Mouse (Mus musculus) midbrain, postnatal 0 days (tissue): ENCODE measurements at regions not wholly inside any gene's neighbourhood (a gene's known extent, or its start where the extent isn't known, plus 50 kb on each side); places are given as distances from the start of the nearest gene placed in this dataset.
"Not testable (repeated sequence)": the region's sequence is repeated elsewhere in the genome, so short reads cannot be mapped to it uniquely, and the experiment has no call there.

Source experiments
- ATAC-seq: fragments of 200-750 bp; cut with Nextera tagmentation; 2 replicates; pipeline ENCODE4 v1.8.0; 2017; ENCODE audit warnings: moderate number of reproducible peaks, mild to moderate bottlenecking, moderate TSS enrichment, moderate library complexity; ENCODE audit not compliant: low FRiP score
- DNase-seq: peaks from one replicate; pipeline ENCODE4 v3.0.0-alpha.2; 2015; ENCODE audit warnings: low spot score
- H3K27ac ChIP-seq: fragments of 300-500 bp; sonication (generic); 2 replicates; pipeline ENCODE4 v1.5.1; 2014; ENCODE audit warnings: low read depth, mild to moderate bottlenecking, low read length, mixed read lengths
- H3K27me3 ChIP-seq: fragments of 300-500 bp; sonication (generic); 2 replicates; pipeline ENCODE4 v1.6.1; 2014; ENCODE audit warnings: low read length, control low read depth, mixed read lengths; ENCODE audit not compliant: insufficient read depth
- H3K36me3 ChIP-seq: fragments of 300-500 bp; sonication (generic); 2 replicates; pipeline ENCODE4 v1.6.1; 2014; ENCODE audit warnings: low read length, control low read depth, mixed read lengths; ENCODE audit not compliant: insufficient read depth
- H3K4me1 ChIP-seq: fragments of 300-500 bp; sonication (generic); 2 replicates; pipeline ENCODE4 v1.6.1; 2014; ENCODE audit warnings: mild to moderate bottlenecking, control low read depth, antibody characterized with exemption, low read length, mixed read lengths; ENCODE audit not compliant: insufficient read depth
- H3K4me2 ChIP-seq: fragments of 300-500 bp; sonication (generic); 2 replicates; pipeline ENCODE4 v1.6.1; 2014; ENCODE audit warnings: low read depth, mild to moderate bottlenecking, low read length, mixed read lengths; ENCODE audit not compliant: poor library complexity, severe bottlenecking
- H3K4me3 ChIP-seq: fragments of 300-500 bp; sonication (generic); 2 replicates; pipeline ENCODE4 v1.5.1; 2014; ENCODE audit warnings: low read depth, mild to moderate bottlenecking, low read length, moderate library complexity
- H3K9ac ChIP-seq: fragments of 300-500 bp; sonication (generic); replicated peaks from 2 replicates; pipeline ENCODE4 v1.6.1; 2014; ENCODE audit warnings: mild to moderate bottlenecking, low read length, moderate library complexity, mixed read lengths; ENCODE audit not compliant: poor library complexity, severe bottlenecking
- H3K9me3 ChIP-seq: fragments of 300-500 bp; sonication (generic); 2 replicates; pipeline ENCODE4 v1.6.1; 2016; ENCODE audit warnings: low read length, control low read depth
- CTCF ChIP-seq: IDR thresholded peaks from 2 replicates; pipeline ENCODE4 v1.5.1; 2016; ENCODE audit warnings: antibody characterized with exemption, mild to moderate bottlenecking
- WGBS: fragments of 180-500 bp; shearing (Covaris S2); extraction: QIAGEN DNeasy Blood & Tissue Kit; methylation state at CpG from one replicate; pipeline ENCODE4 v1.1.7; 2014; 5-methylcytosine and 5-hydroxymethylcytosine counted together

DNA sequence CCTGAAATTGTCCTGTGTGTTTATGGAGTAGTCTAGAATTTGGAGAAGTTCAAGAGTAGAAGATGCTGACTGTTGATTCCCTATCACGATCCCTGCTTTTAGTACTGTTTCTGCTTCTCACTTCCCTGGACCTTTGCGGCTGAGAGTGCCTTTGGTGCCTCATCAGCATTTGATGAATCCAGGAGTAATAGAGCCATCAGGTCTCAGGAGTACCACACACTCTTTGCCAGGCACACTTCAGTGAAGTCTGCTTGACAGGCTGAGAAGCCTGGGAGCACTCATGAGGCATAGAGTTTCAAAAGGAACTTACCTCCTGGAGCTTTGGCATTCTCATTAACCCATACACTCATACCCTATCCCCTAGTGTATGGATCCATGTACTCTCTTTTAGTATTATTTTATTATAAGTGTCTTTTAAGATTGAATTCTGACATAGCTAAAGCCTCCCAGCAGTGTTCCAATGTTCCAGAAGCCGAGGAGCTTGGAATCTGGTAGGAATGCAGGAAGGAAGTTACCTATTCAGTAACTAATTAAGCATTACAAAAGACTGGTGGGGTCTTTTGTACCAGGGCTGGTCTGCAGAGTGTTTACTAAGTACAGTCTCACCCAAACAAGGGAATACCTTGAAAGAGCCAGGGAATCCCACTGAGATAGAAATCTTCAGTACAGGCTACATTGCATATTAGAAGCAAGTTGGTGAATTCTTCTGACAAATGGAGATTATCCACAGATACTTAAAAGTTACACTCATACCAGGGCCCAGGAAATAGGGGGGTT lies 139.7 kb downstream of the Tex13c3 start:
- 64% methylated on average over 3 of the region's 3 CpGs for WGBS
- not testable (repeated sequence) for H3K4me3 ChIP-seq, H3K4me2 ChIP-seq, H3K9me3 ChIP-seq, H3K9ac ChIP-seq, H3K27me3 ChIP-seq, H3K27ac ChIP-seq, H3K36me3 ChIP-seq, ATAC-seq, H3K4me1 ChIP-seq, DNase-seq

DNA sequence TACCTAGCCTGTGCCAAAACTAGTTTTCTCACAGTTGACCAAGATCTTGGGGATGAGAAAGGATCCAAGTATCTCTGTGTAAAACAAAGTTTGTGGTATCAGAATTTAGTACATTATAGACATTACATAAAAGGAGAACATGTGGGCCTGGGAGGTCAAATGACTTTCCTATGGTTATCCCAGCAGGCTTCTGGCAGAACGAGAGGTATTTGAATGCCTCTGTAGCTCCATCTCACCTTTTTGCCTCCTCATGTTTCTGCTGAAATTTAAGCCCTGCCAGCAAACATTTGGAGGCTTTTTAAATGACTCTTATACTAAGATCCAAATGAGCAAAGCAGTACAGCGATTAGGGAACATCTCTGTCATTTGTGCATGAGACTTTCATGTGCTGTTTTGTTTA lies 167.8 kb downstream of the Tex13c3 start:
- Histone ChIP-seq H3K9me3 (no peaks in the 10 kb centered on the region), H3K27me3 (no peaks in the 10 kb centered on the region), H3K9ac (no peak overlapping the region), H3K27ac (no peak overlapping the region), H3K4me3 (no peak overlapping the region), H3K4me1 (no peaks in the 10 kb centered on the region), H3K4me2 (no peak overlapping the region), H3K36me3 (no peaks in the 10 kb centered on the region)
- ATAC-seq (no peak), DNase-seq (no peak)
- 61% methylated on average over 2 of the region's 2 CpGs for WGBS
- no peak for TF ChIP-seq CTCF

DNA sequence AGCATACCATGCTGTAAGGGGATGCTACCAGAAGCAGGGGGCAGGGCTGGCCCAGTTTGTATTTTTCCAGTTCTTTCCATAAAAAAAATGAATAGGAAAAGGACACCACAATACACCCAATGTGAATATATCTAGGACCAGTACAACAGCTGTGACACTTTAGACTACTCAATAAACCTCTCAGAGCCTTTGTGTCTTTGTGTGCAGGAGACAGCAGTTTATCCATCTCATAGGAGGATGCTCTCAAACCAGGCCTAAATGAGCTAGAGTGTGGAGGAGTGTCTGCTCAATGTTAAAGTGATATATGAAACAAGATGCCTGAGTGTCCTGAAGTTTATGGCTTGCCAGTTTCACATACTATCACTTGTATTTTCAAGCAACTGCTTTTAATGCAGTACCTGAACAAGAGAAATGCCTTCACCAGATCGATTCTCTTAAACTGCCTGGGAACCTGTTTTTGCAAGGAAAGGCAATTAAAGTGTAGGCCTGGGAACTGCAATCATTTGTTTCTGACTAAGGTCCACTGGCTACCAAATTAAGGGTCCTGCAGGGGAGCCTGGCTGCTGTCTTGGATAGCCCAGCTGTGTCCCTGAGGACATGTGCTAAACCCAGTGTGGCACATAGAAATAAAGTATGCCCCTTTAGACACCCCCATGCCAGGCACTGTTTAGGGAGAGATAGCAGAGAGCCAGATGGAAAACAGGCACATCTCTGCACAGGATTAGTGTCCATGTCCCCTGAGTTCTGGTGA lies 169.1 kb downstream of the Tex13c3 start:
- no peak for TF ChIP-seq CTCF
- H3K9ac ChIP-seq, result no peak overlapping the region
- WGBS, result 69% methylated on average over 1 of the region's 1 CpGs
- no peak overlapping the region for H3K4me3 ChIP-seq
- H3K27me3 ChIP-seq, result no peaks in the 10 kb centered on the region
- no peak overlapping the region for H3K4me2 ChIP-seq
- DNase-seq, result no peak
- H3K27ac ChIP-seq, result no peak overlapping the region
- H3K36me3 ChIP-seq, result no peaks in the 10 kb centered on the region
- no peaks in the 10 kb centered on the region for H3K9me3 ChIP-seq
- H3K4me1 ChIP-seq, result no peaks in the 10 kb centered on the region
- ATAC-seq, result no peak

DNA sequence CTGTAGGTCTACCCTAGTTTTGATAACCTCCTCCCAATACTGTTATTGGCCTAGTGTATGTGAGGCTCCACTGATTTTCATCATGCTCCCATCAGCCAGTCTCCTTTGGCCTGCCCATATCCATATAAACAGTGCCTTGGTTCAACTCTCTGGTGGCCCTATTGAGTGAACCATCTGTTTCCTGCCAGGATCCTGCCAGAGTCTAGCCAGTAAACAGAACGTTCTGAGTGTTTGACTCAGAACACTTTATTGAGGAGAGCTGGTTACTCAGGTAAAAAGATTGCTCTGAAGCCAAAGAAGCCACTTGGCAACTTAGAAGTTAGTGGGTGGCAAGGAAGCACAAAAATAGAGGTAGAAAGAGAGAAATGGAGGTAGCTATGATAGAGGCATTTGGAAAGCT lies 169.7 kb downstream of the Tex13c3 start:
- ATAC-seq, result no peak
- H3K27ac ChIP-seq, result no peak overlapping the region
- no peak overlapping the region for H3K4me3 ChIP-seq
- H3K4me2 ChIP-seq, result no peak overlapping the region
- no peaks in the 10 kb centered on the region for H3K4me1 ChIP-seq
- H3K9me3 ChIP-seq, result no peaks in the 10 kb centered on the region
- no peak overlapping the region for H3K9ac ChIP-seq
- no peak for TF ChIP-seq CTCF
- no peak for DNase-seq
- WGBS, result 43% methylated on average over 1 of the region's 1 CpGs
- no peaks in the 10 kb centered on the region for H3K36me3 ChIP-seq
- no peaks in the 10 kb centered on the region for H3K27me3 ChIP-seq

DNA sequence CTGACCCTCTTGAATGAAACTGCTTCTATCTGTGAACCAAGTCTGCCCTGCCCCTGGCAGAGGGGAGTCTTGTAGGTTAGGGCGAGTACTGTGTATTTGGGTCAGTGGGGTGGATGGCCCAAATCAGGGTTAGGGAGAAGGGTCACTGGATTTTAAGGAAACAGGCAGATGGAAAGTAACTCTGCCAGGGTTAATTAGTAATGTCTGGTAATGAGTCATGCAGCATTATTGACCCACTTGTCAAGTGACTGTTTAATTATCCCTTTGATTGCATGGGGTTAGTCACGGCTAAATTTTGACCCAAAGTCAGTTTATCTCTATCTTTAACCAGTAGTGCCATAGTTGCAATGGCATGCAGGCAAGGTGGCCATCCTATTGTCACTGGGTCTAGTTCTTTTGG lies 192.9 kb downstream of the Tex13c3 start:
- Histone ChIP-seq H3K27me3 (no peaks in the 10 kb centered on the region), H3K27ac (no peak overlapping the region), H3K9ac (no peak overlapping the region), H3K4me1 (no peaks in the 10 kb centered on the region), H3K36me3 (no peaks in the 10 kb centered on the region), H3K4me2 (no peak overlapping the region), H3K9me3 (no peaks in the 10 kb centered on the region), H3K4me3 (no peak overlapping the region)
- TF ChIP-seq CTCF, result no peak
- 96% methylated on average over 2 of the region's 2 CpGs for WGBS
- DNase-seq (no peak), ATAC-seq (no peak)

DNA sequence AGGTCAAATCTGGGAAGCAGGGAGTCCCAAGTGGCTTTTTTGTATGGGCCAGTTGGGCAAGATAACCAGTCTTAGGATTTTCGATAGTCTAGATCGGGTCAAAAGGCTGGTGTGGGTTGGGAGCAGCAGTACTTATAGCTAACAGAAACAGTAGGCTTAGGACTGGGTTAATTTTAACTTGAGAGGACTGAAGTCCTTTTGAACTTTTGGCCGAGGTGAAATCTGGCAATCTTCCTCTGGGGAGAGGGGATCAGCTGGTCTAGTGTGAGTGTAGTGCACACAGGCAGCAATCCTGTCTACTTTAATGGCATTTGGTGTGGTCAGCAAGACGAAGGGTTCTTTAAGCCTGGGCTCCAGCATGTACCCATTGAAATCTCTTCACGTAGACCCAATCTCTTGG lies 194.7 kb downstream of the Tex13c3 start:
- H3K4me2 ChIP-seq, result no peak overlapping the region
- DNase-seq, result no peak

More for the DNA sequence above, 194.7 kb downstream of the Tex13c3 start:
- Histone ChIP-seq H3K27ac (no peak overlapping the region), H3K27me3 (no peaks in the 10 kb centered on the region), H3K36me3 (no peaks in the 10 kb centered on the region), H3K9me3 (no peaks in the 10 kb centered on the region), H3K4me1 (no peaks in the 10 kb centered on the region), H3K4me3 (no peak overlapping the region), H3K9ac (no peak overlapping the region)
- TF ChIP-seq CTCF, result no peak
- no peak for ATAC-seq
- WGBS, result 83% methylated on average over 5 of the region's 5 CpGs
